Mouse (Mus musculus): ENCODE measurements around the gene Tas1r3. TPM values are rescaled to one million over a fixed set of nuclear protein-coding genes. Genes with fewer than 3 reads are reported as not detected.

The Tas1r3 gene
- 0.38 and 1.2 TPM in 2 replicates for total RNA-seq (2014; rRNA removed)
- 0.12 and 0.22 TPM in 2 replicates for polyA plus RNA-seq (2015; fragmentation: Nextera tagmentation; extraction: Ambion mirVana)

DNA sequence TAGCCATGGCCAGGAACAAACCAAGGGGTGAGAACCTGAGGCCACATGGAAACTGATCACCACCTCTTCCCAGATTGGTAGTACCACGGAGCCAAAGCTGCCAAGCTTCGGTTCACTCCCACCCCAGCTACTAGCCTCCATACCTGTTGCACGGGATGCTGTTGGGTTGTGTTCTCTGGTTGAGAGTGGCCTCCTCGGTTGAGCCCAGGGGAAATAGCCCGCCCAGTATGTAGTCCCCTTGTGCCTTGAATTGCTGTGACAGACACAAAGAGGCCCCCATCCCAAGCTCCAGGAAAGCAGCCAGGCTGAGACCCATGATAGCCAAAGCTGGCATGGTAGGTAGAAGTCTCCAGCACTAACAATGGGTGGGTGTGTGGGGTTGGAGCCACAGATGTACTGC lies at the start of gene Tas1r3:
Gene Tas1r3, minus strand, starts transcription at position 362 of the 400 bp plus-strand sequence.
- no peak for ATAC-seq (ENCODE audit: low FRiP score)
- H3K4me3 ChIP-seq (ENCODE audit: low read depth, low read length): no peak within 1 kb of the TSS
- no peaks in the 10 kb centered on the region for H3K9me3 ChIP-seq (ENCODE audit: low read length)
- H3K36me3 ChIP-seq (ENCODE audit: insufficient read depth, low read length): peaks cover 59% of the 10 kb centered on the region
- no peak for DNase-seq (ENCODE audit: low spot score)
- WGBS: 83% methylated on average over 5 of the region's 5 CpGs
- 0 out of 2 replicates have a peak, but pooled peaks cover under 1% of the 10 kb centered on the region for H3K4me1 ChIP-seq (ENCODE audit: insufficient read depth, low read length)
- no peak within 1 kb of the TSS for H3K27ac ChIP-seq (ENCODE audit: low read depth, low read length)
- H3K4me2 ChIP-seq (ENCODE audit: low read depth, low read length, poor library complexity, severe bottlenecking): no peak within 1 kb of the TSS
- H3K9ac ChIP-seq (replicated peaks; ENCODE audit: low read length, poor library complexity, severe bottlenecking): no peak within 1 kb of the TSS
- TF ChIP-seq CTCF (IDR thresholded peaks at IDR 0.05): no peak
- H3K27me3 ChIP-seq (ENCODE audit: insufficient read depth, low read length): no peaks in the 10 kb centered on the region

- Histone ChIP-seq H3K4me1 (ENCODE audit: insufficient read depth, low read length) (no peaks in the 10 kb centered on the region), H3K27ac (ENCODE audit: low read depth, low read length) (no peak overlapping the region), H3K27me3 (ENCODE audit: insufficient read depth, low read length) (no peaks in the 10 kb centered on the region), H3K4me2 (ENCODE audit: low read depth, low read length, poor library complexity, severe bottlenecking) (no peak overlapping the region), H3K36me3 (ENCODE audit: insufficient read depth, low read length) (peaks cover 30% of the 10 kb centered on the region), H3K4me3 (ENCODE audit: low read depth, low read length) (no peak overlapping the region), H3K9ac (replicated peaks; ENCODE audit: low read length, poor library complexity, severe bottlenecking) (no peak overlapping the region), H3K9me3 (ENCODE audit: low read length) (no peaks in the 10 kb centered on the region)
- DNase-seq (ENCODE audit: low spot score): no peak
- ATAC-seq (ENCODE audit: low FRiP score): no peak
- no peak for TF ChIP-seq CTCF (IDR thresholded peaks at IDR 0.05)
- WGBS: 94% methylated on average over 4 of the region's 4 CpGs
These were observed 45.6 kb upstream of the Tas1r3 start for GRCm38 (mm10) chr4:155908751-155909150.

- no peak overlapping the region for H3K27ac ChIP-seq (ENCODE audit: low read depth, low read length)
- no peak overlapping the region for H3K9ac ChIP-seq (replicated peaks; ENCODE audit: low read length, poor library complexity, severe bottlenecking)
- ATAC-seq (ENCODE audit: low FRiP score) (no peak), DNase-seq (ENCODE audit: low spot score) (no peak)
- H3K9me3 ChIP-seq (ENCODE audit: low read length): no peaks in the 10 kb centered on the region
- no peaks in the 10 kb centered on the region for H3K27me3 ChIP-seq (ENCODE audit: insufficient read depth, low read length)
- H3K36me3 ChIP-seq (ENCODE audit: insufficient read depth, low read length): peaks cover 35% of the 10 kb centered on the region
- 91% methylated on average over 7 of the region's 7 CpGs for WGBS
- H3K4me3 ChIP-seq (ENCODE audit: low read depth, low read length): no peak overlapping the region
- H3K4me2 ChIP-seq (ENCODE audit: low read depth, low read length, poor library complexity, severe bottlenecking): no peak overlapping the region
- H3K4me1 ChIP-seq (ENCODE audit: insufficient read depth, low read length): no peaks in the 10 kb centered on the region
- TF ChIP-seq CTCF (IDR thresholded peaks at IDR 0.05): no peak
These were observed 45.1 kb upstream of the Tas1r3 start for GRCm38 (mm10) chr4:155908281-155908680.

- WGBS: 85% methylated on average over 11 of the region's 11 CpGs
- H3K27ac ChIP-seq (ENCODE audit: low read depth, low read length): no peak overlapping the region
- H3K9ac ChIP-seq (replicated peaks; ENCODE audit: low read length, poor library complexity, severe bottlenecking): no peak overlapping the region
- no peak for DNase-seq (ENCODE audit: low spot score)
- H3K4me3 ChIP-seq (ENCODE audit: low read depth, low read length): no peak overlapping the region
- no peaks in the 10 kb centered on the region for H3K9me3 ChIP-seq (ENCODE audit: low read length)
- peaks cover 48% of the 10 kb centered on the region for H3K36me3 ChIP-seq (ENCODE audit: insufficient read depth, low read length)
- no peak for ATAC-seq (ENCODE audit: low FRiP score)
- H3K27me3 ChIP-seq (ENCODE audit: insufficient read depth, low read length): no peaks in the 10 kb centered on the region
- TF ChIP-seq CTCF (IDR thresholded peaks at IDR 0.05): no peak
- H3K4me1 ChIP-seq (ENCODE audit: insufficient read depth, low read length): no peaks in the 10 kb centered on the region
- no peak overlapping the region for H3K4me2 ChIP-seq (ENCODE audit: low read depth, low read length, poor library complexity, severe bottlenecking)
These were observed 43.8 kb upstream of the Tas1r3 start for GRCm38 (mm10) chr4:155907003-155907402.

GRCm38 (mm10) chr4:155906125-155906524 lies 43.0 kb upstream of the Tas1r3 start:
- H3K36me3 ChIP-seq (ENCODE audit: insufficient read depth, low read length): peaks cover 56% of the 10 kb centered on the region
- no peak overlapping the region for H3K27ac ChIP-seq (ENCODE audit: low read depth, low read length)

DNA sequence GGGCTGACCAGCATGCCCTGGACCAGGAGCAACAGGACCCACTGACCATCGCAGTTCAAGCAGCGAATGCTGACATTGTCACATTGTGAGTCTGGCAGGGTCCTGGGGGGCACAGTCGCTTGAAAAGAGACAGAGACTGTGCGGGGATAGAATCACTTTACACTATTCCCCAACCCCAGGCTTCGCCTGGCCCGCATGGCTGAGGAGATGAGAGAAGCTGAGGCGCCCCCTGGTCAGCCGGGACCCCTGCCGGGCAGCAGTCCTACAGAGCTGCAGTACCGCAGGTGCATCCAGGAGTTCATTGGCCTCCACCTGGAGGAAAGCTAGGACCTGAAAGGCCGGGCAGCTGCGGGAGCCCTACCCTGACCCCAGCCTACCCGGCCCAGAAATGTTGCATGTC lies 42.5 kb upstream of the Tas1r3 start:
- no peaks in the 10 kb centered on the region for H3K9me3 ChIP-seq (ENCODE audit: low read length)
- H3K27me3 ChIP-seq (ENCODE audit: insufficient read depth, low read length): no peaks in the 10 kb centered on the region
- no peak for ATAC-seq (ENCODE audit: low FRiP score)
- H3K27ac ChIP-seq (ENCODE audit: low read depth, low read length): no peak overlapping the region
- no peak for TF ChIP-seq CTCF (IDR thresholded peaks at IDR 0.05)
- H3K4me1 ChIP-seq (ENCODE audit: insufficient read depth, low read length): no peaks in the 10 kb centered on the region
- no peak overlapping the region for H3K9ac ChIP-seq (replicated peaks; ENCODE audit: low read length, poor library complexity, severe bottlenecking)
- DNase-seq (ENCODE audit: low spot score): no peak
- H3K4me3 ChIP-seq (ENCODE audit: low read depth, low read length): no peak overlapping the region
- 81% methylated on average over 13 of the region's 13 CpGs for WGBS
- H3K4me2 ChIP-seq (ENCODE audit: low read depth, low read length, poor library complexity, severe bottlenecking): no peak overlapping the region
- H3K36me3 ChIP-seq (ENCODE audit: insufficient read depth, low read length): peaks cover 59% of the 10 kb centered on the region

More at GRCm38 (mm10) chr4:155906125-155906524, 43.0 kb upstream of the Tas1r3 start:
- H3K4me3 ChIP-seq (ENCODE audit: low read depth, low read length): no peak overlapping the region
- H3K4me2 ChIP-seq (ENCODE audit: low read depth, low read length, poor library complexity, severe bottlenecking): no peak overlapping the region
- no peaks in the 10 kb centered on the region for H3K27me3 ChIP-seq (ENCODE audit: insufficient read depth, low read length)
- no peak for ATAC-seq (ENCODE audit: low FRiP score)
- H3K4me1 ChIP-seq (ENCODE audit: insufficient read depth, low read length): no peaks in the 10 kb centered on the region
- no peak overlapping the region for H3K9ac ChIP-seq (replicated peaks; ENCODE audit: low read length, poor library complexity, severe bottlenecking)
- no peak for DNase-seq (ENCODE audit: low spot score)
- TF ChIP-seq CTCF (IDR thresholded peaks at IDR 0.05): no peak
- no peaks in the 10 kb centered on the region for H3K9me3 ChIP-seq (ENCODE audit: low read length)
- WGBS: 88% methylated on average over 9 of the region's 9 CpGs
